Mouse (Mus musculus) cerebellum, adult 2 months (tissue): ENCODE results near the gene 9630041A04Rik.

Experiments
- CTCF ChIP-seq: fragments of 200-500 bp; IDR thresholded peaks from 2 replicates; pipeline ENCODE4 v1.5.1; 2011; ENCODE audit warnings: low read depth, mild to moderate bottlenecking, control low read depth, low read length, moderate library complexity, borderline replicate concordance; ENCODE audit not compliant: insufficient read depth
- POLR2A ChIP-seq: fragments of 200-500 bp; IDR thresholded peaks from 2 replicates; pipeline ENCODE4 v1.6.1; 2011; ENCODE audit warnings: low read length, control low read depth, borderline replicate concordance; ENCODE audit not compliant: insufficient read depth

GRCm38 (mm10) chr9:101919324-101919723 is 57.7 kb downstream of the 9630041A04Rik start:
- TF ChIP-seq CTCF: no peak
- TF ChIP-seq POLR2A: no peak
